Mouse (Mus musculus): ENCODE data around the gene Fchsd2. TPM values are rescaled to one million over a fixed set of nuclear protein-coding genes. Genes with fewer than 3 reads are reported as not detected.

Gene Fchsd2
- polyA plus RNA-seq, 1 experiment from 2014 or later = 22.1 TPM

DNA sequence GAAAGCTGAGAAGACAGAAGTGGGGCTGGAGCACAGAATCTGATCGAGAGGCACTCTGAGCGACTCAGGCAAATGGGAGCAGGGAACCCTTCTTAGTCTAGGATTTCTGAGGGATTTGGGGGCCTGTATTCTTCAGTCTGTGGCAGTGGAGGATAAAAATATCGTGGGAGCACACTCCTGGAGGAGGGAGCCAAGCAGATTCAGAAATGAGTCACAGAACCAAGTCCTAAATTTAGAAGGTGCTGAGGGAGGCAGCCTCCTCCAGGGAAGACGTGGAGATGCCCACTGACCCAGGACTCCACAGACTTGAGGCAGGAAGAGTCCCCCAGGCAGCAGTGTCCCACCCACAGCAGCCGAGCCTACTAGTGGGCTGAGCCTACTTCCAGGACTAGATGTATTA is 221.7 kb downstream of the Fchsd2 start:
- no peak overlapping the region for H3K9ac ChIP-seq (ENCODE audit: low read length)
- 67% methylated on average over 5 of the region's 5 CpGs for WGBS

DNA sequence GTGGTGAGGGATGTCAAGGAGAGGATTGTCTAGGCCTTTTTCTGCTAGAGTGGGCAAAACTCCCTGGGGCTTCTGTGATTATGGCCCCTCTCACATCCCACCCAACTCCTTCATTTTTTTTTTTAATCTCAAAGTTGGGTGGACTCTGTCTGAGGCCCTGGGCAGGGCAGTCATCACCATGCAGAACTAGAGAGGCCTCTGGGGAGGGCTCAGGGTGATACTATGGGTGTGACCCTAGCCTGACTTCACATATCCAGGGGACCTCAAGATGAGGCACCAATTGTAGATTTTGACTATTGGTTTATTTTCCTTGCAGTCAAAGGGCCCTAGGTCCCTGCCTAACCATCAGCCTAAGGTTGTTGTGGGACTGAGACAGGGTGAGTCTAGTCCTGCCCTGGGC is 223.0 kb downstream of the Fchsd2 start:
- no peak overlapping the region for H3K4me2 ChIP-seq (ENCODE audit: low read depth, severe bottlenecking)
- 0 out of 2 replicates have a peak, but pooled peaks cover 3% of the 10 kb centered on the region for H3K27me3 ChIP-seq (ENCODE audit: control insufficient read depth, insufficient read depth, low read length)
- no peak overlapping the region for H3K27ac ChIP-seq (replicated peaks; ENCODE audit: low read depth, low read length)
- no peaks in the 10 kb centered on the region for H3K4me1 ChIP-seq (ENCODE audit: control insufficient read depth, insufficient read depth, low read length)
- DNase-seq (ENCODE audit: low spot score) (no peak), ATAC-seq (ENCODE audit: insufficient number of reproducible peaks, low FRiP score, low TSS enrichment, low read depth) (no peak)
- H3K36me3 ChIP-seq (ENCODE audit: control insufficient read depth, insufficient read depth, low read length) = no peaks in the 10 kb centered on the region
- no peaks in the 10 kb centered on the region for H3K9me3 ChIP-seq (ENCODE audit: control insufficient read depth, low read length)
- no peak overlapping the region for H3K9ac ChIP-seq (ENCODE audit: low read length)
- H3K4me3 ChIP-seq (ENCODE audit: low read depth, low read length) = no peak overlapping the region

More for the DNA sequence above, 221.7 kb downstream of the Fchsd2 start:
- DNase-seq (ENCODE audit: low spot score) (no peak), ATAC-seq (ENCODE audit: insufficient number of reproducible peaks, low FRiP score, low TSS enrichment, low read depth) (no peak)
- H3K27ac ChIP-seq (replicated peaks; ENCODE audit: low read depth, low read length) = no peak overlapping the region
- no peaks in the 10 kb centered on the region for H3K9me3 ChIP-seq (ENCODE audit: control insufficient read depth, low read length)
- no peak overlapping the region for H3K4me3 ChIP-seq (ENCODE audit: low read depth, low read length)
- no peak overlapping the region for H3K4me2 ChIP-seq (ENCODE audit: low read depth, severe bottlenecking)
- no peaks in the 10 kb centered on the region for H3K36me3 ChIP-seq (ENCODE audit: control insufficient read depth, insufficient read depth, low read length)
- H3K27me3 ChIP-seq (ENCODE audit: control insufficient read depth, insufficient read depth, low read length) = no peaks in the 10 kb centered on the region
- no peaks in the 10 kb centered on the region for H3K4me1 ChIP-seq (ENCODE audit: control insufficient read depth, insufficient read depth, low read length)

DNA sequence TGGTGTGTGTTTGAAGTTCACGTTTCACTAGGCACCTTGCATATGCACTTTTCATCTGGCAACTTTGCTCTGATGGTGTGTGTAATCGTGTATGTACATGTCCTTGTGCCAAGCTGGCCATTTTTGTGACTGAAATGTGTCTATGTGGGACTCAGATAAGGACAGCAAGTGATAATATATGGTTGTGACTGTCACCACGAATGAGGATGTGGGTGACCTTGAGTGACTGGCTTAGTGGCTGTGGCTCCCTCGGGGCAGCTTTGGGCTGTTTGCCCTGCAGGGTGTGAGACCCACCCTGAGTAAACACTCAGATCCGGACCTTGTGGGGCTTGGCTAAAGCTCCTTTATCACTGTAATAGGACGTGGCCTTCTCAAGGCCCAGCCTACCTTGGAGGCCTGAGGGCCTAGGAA is 223.9 kb downstream of the Fchsd2 start:
- no peak overlapping the region for H3K27ac ChIP-seq (replicated peaks; ENCODE audit: low read depth, low read length)
- H3K4me3 ChIP-seq (ENCODE audit: low read depth, low read length) = no peak overlapping the region
- DNase-seq (ENCODE audit: low spot score) (no peak), ATAC-seq (ENCODE audit: insufficient number of reproducible peaks, low FRiP score, low TSS enrichment, low read depth) (no peak)
- H3K9ac ChIP-seq (ENCODE audit: low read length) = no peak overlapping the region
- WGBS = 75% methylated on average over 6 of the region's 6 CpGs
- H3K4me1 ChIP-seq (ENCODE audit: control insufficient read depth, insufficient read depth, low read length) = peaks cover 3% of the 10 kb centered on the region; the same call in 1 of the 2 replicates
- no peaks in the 10 kb centered on the region for H3K9me3 ChIP-seq (ENCODE audit: control insufficient read depth, low read length)
- H3K4me2 ChIP-seq (ENCODE audit: low read depth, severe bottlenecking) = no peak overlapping the region
- no peaks in the 10 kb centered on the region for H3K36me3 ChIP-seq (ENCODE audit: control insufficient read depth, insufficient read depth, low read length)
- H3K27me3 ChIP-seq (ENCODE audit: control insufficient read depth, insufficient read depth, low read length) = peaks cover 4% of the 10 kb centered on the region; the same call in 1 of the 2 replicates

DNA sequence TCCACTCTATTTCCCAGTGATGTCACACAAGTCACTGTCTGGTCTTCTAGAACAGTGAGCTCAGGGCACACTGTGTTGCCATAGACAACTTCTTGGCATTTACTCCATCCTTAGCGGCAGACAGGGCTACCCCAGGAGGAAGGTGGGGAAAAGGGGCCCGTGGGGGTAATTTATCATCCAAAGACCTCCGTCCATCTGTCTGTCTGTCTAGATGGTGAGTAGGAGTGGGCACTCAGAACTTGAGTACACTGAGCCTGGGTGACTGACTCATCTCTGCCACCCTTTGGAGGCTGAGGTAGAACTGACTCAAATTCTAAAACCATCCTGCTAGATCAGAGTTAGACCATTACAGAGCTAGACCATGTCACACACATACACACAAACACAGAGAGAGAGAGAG is 224.4 kb downstream of the Fchsd2 start, which contains the start of gene Stard10:
TSS of gene Stard10 (plus strand) at position 73 of the 400 bp plus-strand sequence.
- Histone ChIP-seq H3K4me1 (ENCODE audit: control insufficient read depth, insufficient read depth, low read length) (peaks cover 6% of the 10 kb centered on the region; the same call in 1 of the 2 replicates), H3K9me3 (ENCODE audit: control insufficient read depth, low read length) (no peaks in the 10 kb centered on the region), H3K4me2 (ENCODE audit: low read depth, severe bottlenecking) (no peak within 1 kb of the TSS), H3K9ac (ENCODE audit: low read length) (no peak within 1 kb of the TSS), H3K27me3 (ENCODE audit: control insufficient read depth, insufficient read depth, low read length) (peaks cover 7% of the 10 kb centered on the region; the same call in 1 of the 2 replicates), H3K4me3 (ENCODE audit: low read depth, low read length) (no peak within 1 kb of the TSS), H3K27ac (replicated peaks; ENCODE audit: low read depth, low read length) (no peak within 1 kb of the TSS), H3K36me3 (ENCODE audit: control insufficient read depth, insufficient read depth, low read length) (no peaks in the 10 kb centered on the region)
- DNase-seq (ENCODE audit: low spot score) (no peak), ATAC-seq (ENCODE audit: insufficient number of reproducible peaks, low FRiP score, low TSS enrichment, low read depth) (no peak)
- 76% methylated on average over 3 of the region's 3 CpGs for WGBS

DNA sequence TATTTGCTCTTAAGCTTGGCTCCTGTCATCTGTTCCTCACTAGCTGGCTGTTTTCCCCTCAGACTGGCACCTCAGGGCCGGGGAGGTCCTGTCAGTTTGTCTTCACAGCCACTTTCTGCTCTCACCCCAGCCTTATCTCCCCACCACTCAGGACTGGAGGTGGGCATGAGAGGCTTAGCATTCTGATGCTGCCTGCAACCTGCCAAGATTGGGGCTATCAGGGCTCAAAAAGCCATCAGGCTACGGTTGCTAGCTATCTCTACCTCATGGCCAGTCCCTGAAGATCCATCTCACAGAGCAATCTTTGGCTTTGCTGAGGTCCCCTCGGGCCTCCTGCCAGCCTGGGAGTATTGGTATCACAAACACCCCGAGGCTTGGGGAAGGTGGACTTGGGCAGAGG is 226.2 kb downstream of the Fchsd2 start:
- Histone ChIP-seq H3K27me3 (ENCODE audit: control insufficient read depth, insufficient read depth, low read length) (peaks cover 7% of the 10 kb centered on the region; the same call in 1 of the 2 replicates), H3K27ac (replicated peaks; ENCODE audit: low read depth, low read length) (no peak overlapping the region), H3K9me3 (ENCODE audit: control insufficient read depth, low read length) (no peaks in the 10 kb centered on the region), H3K9ac (ENCODE audit: low read length) (no peak overlapping the region), H3K4me3 (ENCODE audit: low read depth, low read length) (no peak overlapping the region), H3K4me2 (ENCODE audit: low read depth, severe bottlenecking) (no peak overlapping the region), H3K36me3 (ENCODE audit: control insufficient read depth, insufficient read depth, low read length) (no peaks in the 10 kb centered on the region), H3K4me1 (ENCODE audit: control insufficient read depth, insufficient read depth, low read length) (peaks cover 6% of the 10 kb centered on the region; the same call in 1 of the 2 replicates)
- 63% methylated on average over 4 of the region's 4 CpGs for WGBS
- DNase-seq (ENCODE audit: low spot score) (no peak), ATAC-seq (ENCODE audit: insufficient number of reproducible peaks, low FRiP score, low TSS enrichment, low read depth) (no peak)

DNA sequence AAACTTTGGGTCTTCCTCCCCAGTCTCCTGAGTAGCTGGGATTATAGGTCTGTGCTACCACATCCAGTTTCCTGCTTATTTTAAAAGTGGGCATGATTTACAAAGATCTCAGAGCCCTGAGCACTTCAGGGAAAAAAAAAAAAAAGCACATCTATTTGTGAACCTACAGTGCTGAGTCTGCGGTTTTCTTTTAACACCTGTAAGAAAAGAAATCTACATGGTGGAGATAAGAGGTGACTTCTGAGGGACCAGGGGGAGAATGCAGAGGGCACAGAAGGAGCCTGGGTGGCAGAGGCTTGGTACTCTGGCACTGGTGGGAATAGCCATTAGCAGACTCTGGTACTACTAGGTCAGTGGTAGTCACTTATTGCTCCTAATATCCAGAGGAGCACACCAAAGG is 227.1 kb downstream of the Fchsd2 start:
- peaks cover 6% of the 10 kb centered on the region; the same call in 1 of the 2 replicates for H3K4me1 ChIP-seq (ENCODE audit: control insufficient read depth, insufficient read depth, low read length)
- H3K27me3 ChIP-seq (ENCODE audit: control insufficient read depth, insufficient read depth, low read length) = peaks cover 7% of the 10 kb centered on the region; the same call in 1 of the 2 replicates
- no peak overlapping the region for H3K4me3 ChIP-seq (ENCODE audit: low read depth, low read length)
- ATAC-seq (ENCODE audit: insufficient number of reproducible peaks, low FRiP score, low TSS enrichment, low read depth) (no peak), DNase-seq (ENCODE audit: low spot score) (no peak)
- H3K9ac ChIP-seq (ENCODE audit: low read length) = no peak overlapping the region
- no peaks in the 10 kb centered on the region for H3K9me3 ChIP-seq (ENCODE audit: control insufficient read depth, low read length)
- no peaks in the 10 kb centered on the region for H3K36me3 ChIP-seq (ENCODE audit: control insufficient read depth, insufficient read depth, low read length)
- no peak overlapping the region for H3K27ac ChIP-seq (replicated peaks; ENCODE audit: low read depth, low read length)
- no peak overlapping the region for H3K4me2 ChIP-seq (ENCODE audit: low read depth, severe bottlenecking)
- 84% methylated on average over 1 of the region's 1 CpGs for WGBS

DNA sequence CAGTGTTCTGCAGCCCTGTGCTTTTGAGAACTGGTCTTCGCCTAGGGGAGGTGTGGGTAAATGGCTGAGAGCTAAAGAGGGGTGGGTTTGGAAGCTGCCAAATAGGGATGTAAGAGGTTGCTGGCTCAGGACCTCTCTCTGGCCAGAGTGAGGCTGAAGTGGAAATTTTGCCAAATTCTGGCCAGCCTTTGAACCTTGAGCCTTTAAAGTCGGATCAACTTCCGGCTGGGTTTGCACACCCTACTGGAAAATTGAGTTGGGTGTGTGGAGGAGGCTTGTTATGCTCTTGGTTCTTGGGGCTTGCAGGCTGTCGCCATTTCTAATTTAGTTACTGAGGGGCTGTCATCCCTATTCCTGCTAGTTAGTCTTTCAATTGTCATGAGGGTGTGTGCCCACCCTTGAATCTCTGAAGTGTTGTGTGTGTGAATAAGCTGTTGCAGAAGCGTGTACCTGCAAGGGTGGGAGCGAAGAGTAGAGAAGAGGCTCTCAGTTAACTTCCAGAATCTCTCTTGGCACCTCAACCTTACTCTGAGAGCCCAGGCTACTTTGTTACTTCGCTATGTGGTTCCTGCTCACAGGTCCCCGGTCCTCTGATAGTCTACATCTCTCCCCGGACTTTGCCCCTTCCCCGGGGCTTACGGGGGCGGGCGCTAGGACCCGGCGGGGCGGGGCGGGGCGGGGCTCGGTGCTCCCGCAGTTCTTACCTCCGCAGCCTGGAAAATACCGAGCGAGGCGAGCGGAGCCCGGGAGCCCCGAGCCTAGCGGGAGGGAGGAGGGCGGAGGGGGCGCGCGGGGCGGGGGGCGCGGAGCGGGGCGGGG is 227.9 kb downstream of the Fchsd2 start:
- H3K4me3 ChIP-seq (ENCODE audit: low read depth, low read length) = peak overlapping the region; percentile 71
- 7% methylated on average over 27 of the region's 37 CpGs for WGBS
- H3K27me3 ChIP-seq (ENCODE audit: control insufficient read depth, insufficient read depth, low read length) = peaks cover 7% of the 10 kb centered on the region; the same call in 1 of the 2 replicates
- no peaks in the 10 kb centered on the region for H3K9me3 ChIP-seq (ENCODE audit: control insufficient read depth, low read length)
- H3K4me1 ChIP-seq (ENCODE audit: control insufficient read depth, insufficient read depth, low read length) = peaks cover 6% of the 10 kb centered on the region; the same call in 1 of the 2 replicates
- DNase-seq (ENCODE audit: low spot score) (peak; percentile 74), ATAC-seq (ENCODE audit: insufficient number of reproducible peaks, low FRiP score, low TSS enrichment, low read depth) (no peak; the same call in 1 of the 2 replicates)
- H3K36me3 ChIP-seq (ENCODE audit: control insufficient read depth, insufficient read depth, low read length) = no peaks in the 10 kb centered on the region
- no peak overlapping the region for H3K27ac ChIP-seq (replicated peaks; ENCODE audit: low read depth, low read length)
- H3K9ac ChIP-seq (ENCODE audit: low read length) = peak overlapping the region; percentile 68
- H3K4me2 ChIP-seq (ENCODE audit: low read depth, severe bottlenecking) = peak overlapping the region; percentile 98

DNA sequence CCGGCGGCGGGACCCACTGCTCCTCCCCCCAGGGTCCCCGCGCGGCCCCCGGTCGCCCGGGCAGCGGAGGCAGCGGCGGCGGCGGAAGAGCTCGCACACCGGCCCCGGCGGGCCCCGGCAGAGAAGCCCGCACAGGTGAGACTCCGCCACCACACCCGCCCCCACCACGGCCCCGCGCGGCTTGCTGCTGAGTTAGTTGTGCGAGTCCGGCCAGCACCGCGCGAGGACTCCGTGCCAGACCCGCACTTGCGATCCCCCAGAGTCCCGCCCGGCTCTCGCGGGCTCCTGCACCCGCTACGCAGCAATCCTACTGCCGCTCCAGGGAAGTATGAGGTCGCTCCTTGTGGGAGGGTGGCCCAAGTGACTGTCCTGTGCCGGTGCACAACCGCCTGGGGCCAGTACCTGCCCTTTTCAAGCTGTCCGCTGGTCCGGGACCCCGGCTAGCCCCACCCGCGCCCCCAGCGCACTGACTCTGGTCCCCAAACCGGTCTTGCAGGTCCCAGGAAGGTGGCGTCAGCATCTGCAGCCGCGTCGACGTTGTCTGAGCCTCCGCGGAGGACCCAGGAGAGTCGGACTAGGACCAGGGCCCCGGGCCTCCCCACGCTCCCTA is 228.7 kb downstream of the Fchsd2 start:
- Histone ChIP-seq H3K4me2 (ENCODE audit: low read depth, severe bottlenecking) (peak overlapping the region; percentile 98), H3K4me3 (ENCODE audit: low read depth, low read length) (peak overlapping the region; percentile 71), H3K9me3 (ENCODE audit: control insufficient read depth, low read length) (no peaks in the 10 kb centered on the region), H3K27me3 (ENCODE audit: control insufficient read depth, insufficient read depth, low read length) (peaks cover 7% of the 10 kb centered on the region; the same call in 1 of the 2 replicates), H3K4me1 (ENCODE audit: control insufficient read depth, insufficient read depth, low read length) (peaks cover 6% of the 10 kb centered on the region; the same call in 1 of the 2 replicates), H3K9ac (ENCODE audit: low read length) (peak overlapping the region; percentile 68), H3K36me3 (ENCODE audit: control insufficient read depth, insufficient read depth, low read length) (no peaks in the 10 kb centered on the region), H3K27ac (replicated peaks; ENCODE audit: low read depth, low read length) (no peak overlapping the region)
- DNase-seq (ENCODE audit: low spot score) (peak; percentile 68), ATAC-seq (ENCODE audit: insufficient number of reproducible peaks, low FRiP score, low TSS enrichment, low read depth) (peak; percentile 65)
- under 1% methylated on average over 59 of the region's 61 CpGs for WGBS
